Mouse (Mus musculus): ENCODE measurements at regions not wholly inside any gene's neighbourhood (a gene's known extent, or its start where the extent isn't known, plus 50 kb on each side); places are given as distances from the start of the nearest gene placed in this dataset.
A peak's percentile ranks its signal among the peaks of the same experiment; 100 is the strongest.
"Not testable (repeated sequence)": the region's sequence is repeated elsewhere in the genome, so short reads cannot be mapped to it uniquely, and the experiment has no call there.

DNA sequence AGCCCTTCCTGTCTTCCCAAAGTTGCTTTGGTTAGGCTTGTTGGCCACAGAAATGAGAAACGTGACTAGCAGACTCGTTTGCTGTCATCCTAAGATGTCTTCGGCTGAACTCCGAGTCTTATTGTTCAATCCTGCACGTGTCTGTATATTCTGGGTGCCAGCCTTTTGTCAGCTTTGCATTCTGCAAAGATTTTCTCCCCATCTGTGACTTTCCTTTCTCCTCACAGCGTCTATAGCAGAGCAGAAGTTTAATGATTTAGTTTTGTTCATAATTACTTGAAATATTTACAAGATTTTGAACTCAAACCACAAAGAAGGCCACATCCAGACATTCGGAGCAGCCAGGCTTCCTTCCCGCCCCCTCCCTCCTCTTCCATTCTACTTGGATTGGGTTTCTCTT, 152.5 kb downstream of the Kif26a start:
- DNase-seq (ENCODE audit: low spot score in 2 of 2) = no peak

GRCm38 (mm10) chr12:112299089-112299488, 153.1 kb downstream of the Kif26a start:
- no peak for DNase-seq (ENCODE audit: low spot score in 2 of 2)

GRCm38 (mm10) chr12:112299603-112300002, 153.6 kb downstream of the Kif26a start:
- no peak for DNase-seq (ENCODE audit: low spot score in 2 of 2)

DNA sequence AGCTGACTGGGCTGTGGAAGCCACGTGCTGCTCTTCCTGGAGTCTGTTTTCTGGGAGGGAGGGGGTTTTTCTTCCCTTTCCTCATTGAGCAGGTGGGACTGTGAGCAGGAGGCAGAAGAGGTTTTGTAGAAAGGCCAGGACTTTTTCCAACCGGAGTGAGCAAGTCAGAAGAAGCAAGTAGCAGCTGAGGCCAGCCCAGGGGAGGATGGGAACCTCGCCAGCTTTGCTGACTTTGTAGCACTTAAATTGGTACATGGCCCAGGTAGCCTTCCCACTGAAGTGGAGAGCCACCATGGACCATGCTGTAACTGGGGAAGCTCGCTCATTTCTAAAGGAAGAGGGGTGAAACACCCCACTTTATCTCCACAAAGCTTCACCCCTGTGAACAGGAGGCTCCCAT, 154.1 kb downstream of the Kif26a start:
- no peak for DNase-seq (ENCODE audit: low spot score in 2 of 2)

DNA sequence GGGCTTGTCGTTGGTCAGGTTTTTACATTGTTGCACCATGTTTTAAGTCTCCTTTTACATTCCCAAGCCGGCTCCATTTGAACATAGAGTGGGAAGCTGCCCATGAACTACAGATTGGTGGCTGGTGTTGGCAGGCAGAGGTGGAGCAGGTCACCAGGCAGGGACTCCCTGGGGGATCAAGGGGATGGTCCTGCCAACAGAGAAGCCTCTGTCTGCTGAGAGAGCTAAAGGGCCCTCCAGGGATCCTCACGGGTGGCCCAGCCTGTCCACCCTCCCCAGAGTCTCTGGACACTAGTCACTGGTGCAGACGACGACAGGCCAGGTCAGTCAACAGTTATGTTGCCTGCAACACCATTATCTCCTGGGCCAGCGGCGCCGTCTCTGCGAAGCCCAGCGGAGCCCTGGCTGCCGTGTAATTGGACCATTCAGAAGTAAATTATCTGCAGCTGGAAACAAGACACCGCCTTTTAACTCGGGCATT, 155.4 kb downstream of the Kif26a start:
- DNase-seq (ENCODE audit: low spot score in 2 of 2) = no peak

GRCm38 (mm10) chr12:112301929-112302328, 155.9 kb downstream of the Kif26a start:
- no peak for DNase-seq (ENCODE audit: low spot score in 2 of 2)

DNA sequence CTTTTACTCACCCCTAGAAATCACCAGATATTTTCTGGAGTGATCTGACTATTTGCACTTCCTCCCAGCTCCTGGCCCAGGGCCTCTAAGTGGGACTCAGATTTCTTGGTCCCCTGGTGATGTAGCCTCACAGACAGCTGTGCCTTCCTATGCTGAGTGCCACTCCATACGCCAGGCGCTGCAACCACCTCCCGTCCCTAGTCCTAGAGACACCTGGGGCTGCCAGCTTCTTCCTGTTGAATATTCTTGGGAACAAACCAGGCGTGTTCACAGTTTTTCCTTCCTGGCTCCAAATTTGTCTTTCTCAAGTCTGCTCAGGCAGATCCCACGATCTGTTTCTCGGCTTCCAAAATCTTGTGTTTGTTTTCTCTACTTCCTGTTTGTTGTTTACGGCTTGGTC, 160.2 kb downstream of the Kif26a start:
- peak; percentile 16 to 30 for DNase-seq (ENCODE audit: low spot score in 2 of 2)

GRCm38 (mm10) chr12:112308016-112308415, 162.0 kb downstream of the Kif26a start:
- DNase-seq (ENCODE audit: low spot score in 2 of 2) = no peak

GRCm38 (mm10) chr12:112309096-112309495, 163.1 kb downstream of the Kif26a start:
- DNase-seq (ENCODE audit: low spot score in 2 of 2) = not testable (repeated sequence)

- no peak for DNase-seq (ENCODE audit: low spot score in 2 of 2)
These were observed 163.8 kb downstream of the Kif26a start for GRCm38 (mm10) chr12:112309781-112310180.

DNA sequence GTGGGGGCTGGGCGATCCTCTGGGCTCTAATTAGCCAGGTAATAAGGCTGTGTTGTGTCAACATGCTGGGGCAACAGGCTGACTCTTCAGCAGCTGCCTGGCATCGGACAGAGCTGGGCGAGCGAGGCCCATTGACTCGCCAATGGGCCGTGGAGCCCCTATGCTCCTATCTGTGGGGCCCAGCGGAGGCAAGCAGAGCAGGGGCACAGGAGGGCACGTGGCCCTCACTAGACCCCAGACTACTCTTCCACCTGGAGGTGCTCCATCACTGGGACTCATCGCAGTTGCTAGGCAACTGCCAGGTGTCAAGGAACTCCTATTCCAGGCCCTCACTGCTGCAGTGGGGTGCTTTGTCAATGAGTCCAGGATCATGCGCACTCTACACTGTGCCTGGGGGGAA, 164.7 kb downstream of the Kif26a start:
- DNase-seq (ENCODE audit: low spot score in 2 of 2) = no peak

GRCm38 (mm10) chr12:112314781-112315180, 168.8 kb downstream of the Kif26a start:
- DNase-seq (ENCODE audit: low spot score in 2 of 2) = no peak

DNA sequence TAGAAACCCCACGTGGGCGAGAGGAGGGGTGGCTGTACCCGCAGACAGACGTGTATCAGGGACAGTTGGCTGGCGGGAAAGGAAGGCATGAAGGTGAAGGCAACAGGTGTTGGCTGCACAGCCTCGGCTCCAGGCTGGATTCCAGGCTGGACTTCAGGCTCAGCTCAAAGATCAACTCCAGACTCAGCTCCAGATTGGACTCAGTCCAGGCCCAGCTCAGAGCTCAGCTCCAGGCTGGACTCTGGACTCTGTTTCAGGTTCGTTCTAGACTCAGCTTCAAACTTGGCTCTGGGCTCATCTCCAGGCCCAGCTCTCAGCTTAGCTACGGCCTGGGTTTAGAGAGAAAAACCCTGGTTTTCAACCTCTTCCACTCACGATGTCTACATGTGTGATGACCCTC, 171.2 kb downstream of the Kif26a start:
- DNase-seq (ENCODE audit: low spot score in 2 of 2) = no peak

DNA sequence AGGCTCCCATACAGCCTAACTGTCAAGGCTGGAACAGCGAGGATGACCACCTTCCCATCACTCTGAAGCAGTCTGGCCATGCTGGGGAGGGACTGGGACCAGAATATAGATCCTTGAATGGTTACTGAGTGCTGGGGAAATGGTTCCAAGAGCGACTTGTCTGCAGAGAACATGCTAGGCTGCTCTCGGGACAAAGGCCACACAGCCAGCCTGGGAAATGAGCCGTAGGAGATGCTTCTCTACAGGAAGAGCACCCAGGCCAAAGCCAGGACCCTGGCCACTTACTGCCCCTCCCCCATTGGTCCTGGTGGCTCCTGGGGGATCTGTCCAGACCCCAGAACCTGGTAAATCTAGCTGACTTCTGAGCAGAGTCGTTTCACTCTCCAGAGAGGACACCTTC, 170.8 kb upstream of the A530016L24Rik start:
- DNase-seq (ENCODE audit: low spot score in 2 of 2) = no peak

DNA sequence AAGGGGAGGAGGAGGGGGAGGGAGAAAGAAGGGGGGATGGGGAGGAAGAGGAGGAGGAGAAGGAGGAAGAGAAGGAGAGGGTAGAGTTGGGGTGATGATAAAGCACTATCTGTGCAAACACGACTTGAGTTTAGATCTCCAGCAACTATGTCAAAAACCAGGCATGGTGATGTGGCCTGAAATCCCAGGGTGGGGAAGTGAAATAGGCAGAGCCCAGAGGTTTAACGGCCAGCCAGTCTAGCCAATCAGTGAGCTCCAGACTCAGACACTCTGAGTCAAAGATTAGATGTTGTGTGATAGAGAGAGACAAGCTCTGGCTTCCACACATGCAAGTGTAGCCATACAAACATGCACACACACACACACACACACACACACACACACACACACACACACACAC, 167.1 kb upstream of the A530016L24Rik start:
- no peak for DNase-seq (ENCODE audit: low spot score in 2 of 2)

- no peak for DNase-seq (ENCODE audit: low spot score in 2 of 2)
These were observed 161.8 kb upstream of the A530016L24Rik start for GRCm38 (mm10) chr12:112327411-112327810.

DNA sequence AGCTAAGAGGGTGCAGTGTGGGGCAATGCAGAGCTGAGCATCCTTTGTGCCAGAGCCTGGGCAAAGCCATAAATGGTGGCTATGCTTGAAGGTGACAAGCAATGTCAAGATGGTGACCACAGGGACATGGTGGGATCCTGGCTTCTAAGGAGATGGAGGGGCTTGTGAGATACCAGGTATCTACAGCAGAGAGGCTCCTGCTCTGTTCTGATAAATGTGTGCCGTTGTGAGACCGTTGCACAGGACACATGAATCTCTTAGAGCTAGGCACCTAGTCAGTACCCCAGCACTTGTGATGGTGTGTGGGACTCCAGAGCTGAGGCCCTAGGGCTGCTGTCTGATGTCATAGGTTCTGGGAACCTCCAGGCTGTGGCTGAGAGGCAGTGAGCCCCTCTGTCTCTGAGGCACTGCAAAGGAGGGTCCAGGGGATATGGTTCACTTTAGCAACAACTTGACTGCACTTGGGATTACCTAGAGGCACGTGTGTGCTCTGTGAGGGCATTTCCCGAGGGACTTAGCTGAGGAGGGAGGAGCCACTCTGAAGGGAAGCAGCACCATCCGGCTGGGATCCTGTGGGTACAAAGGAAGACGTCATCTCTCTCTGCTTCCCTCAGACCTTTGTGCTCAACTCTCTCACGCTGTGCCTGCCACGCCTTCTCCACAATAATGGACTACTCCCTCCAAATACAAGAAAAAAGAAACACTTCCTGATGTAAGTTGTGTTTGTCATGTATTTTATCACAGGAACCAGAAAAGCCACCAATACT, 160.3 kb upstream of the A530016L24Rik start:
- no peak for DNase-seq (ENCODE audit: low spot score in 2 of 2)

DNA sequence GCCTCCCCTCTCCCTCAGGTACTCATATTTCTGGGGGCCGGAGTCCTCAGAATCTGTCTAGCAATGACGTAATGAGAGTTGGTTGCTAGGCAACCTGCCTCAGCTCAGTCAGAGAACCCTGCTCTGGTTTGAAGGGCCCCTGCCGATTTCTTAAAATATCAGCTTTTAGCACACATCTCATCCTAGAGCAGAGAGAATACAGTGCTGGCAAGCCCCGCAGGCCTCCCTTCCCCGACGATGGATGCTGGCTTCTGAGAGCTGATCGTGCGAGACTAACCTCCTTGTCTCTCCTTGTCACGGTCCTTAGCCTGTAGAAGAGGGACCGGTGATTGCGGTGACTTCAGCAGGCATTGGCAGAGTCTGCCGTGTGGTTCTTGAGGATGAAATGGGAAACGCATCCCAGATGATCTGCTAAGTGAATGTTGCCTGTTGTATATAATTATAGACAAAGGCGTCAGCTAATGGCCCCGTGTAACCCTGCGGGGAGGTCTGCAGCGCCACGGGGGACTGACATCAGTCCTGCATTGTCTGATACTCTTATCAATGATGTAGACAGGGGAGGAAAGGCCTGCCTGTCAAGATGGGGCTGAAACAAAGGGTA, 159.4 kb upstream of the A530016L24Rik start:
- peak; percentile 80 to 87 for DNase-seq (ENCODE audit: low spot score in 2 of 2)

DNA sequence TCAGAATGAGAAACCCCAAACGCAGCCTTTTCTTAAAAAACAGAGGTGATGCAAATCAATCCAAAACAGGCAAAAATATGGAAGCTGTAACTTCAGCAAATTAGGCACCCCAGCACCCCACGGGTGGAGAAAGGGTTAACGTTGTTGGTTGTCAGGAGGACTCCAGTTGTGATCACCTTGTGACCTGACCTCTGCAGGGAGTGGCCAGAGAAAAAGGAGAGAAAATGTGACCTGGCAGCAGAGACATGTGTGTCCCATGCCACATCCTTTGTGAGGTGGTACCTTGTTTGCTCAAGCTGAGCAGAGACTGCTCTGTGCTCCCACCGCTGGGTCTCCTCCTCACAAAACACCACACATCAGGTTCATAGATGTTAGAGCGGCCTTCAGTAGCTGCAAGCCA, 158.7 kb upstream of the A530016L24Rik start:
- no peak for DNase-seq (ENCODE audit: low spot score in 2 of 2)

DNA sequence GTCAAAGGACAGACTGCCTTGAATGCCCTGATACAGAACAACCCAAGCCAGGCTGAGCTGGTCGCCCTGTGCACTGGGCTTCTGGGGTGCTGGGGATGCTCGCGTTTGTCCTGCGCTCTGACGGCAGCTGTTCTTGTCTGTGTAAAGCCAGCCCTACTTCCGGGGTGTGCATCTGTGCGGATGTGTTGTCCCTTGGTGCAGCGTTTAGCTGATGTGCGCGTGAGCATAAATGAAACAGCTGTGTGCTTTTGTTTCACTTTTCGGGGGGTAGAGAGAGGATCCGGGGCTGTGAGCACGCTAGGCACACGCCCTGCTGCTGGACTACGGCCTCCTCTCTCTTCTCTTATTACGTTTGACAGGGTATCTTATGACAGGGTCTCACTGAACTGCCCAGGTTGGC, 158.2 kb upstream of the A530016L24Rik start:
- no peak for DNase-seq (ENCODE audit: low spot score in 2 of 2)

DNA sequence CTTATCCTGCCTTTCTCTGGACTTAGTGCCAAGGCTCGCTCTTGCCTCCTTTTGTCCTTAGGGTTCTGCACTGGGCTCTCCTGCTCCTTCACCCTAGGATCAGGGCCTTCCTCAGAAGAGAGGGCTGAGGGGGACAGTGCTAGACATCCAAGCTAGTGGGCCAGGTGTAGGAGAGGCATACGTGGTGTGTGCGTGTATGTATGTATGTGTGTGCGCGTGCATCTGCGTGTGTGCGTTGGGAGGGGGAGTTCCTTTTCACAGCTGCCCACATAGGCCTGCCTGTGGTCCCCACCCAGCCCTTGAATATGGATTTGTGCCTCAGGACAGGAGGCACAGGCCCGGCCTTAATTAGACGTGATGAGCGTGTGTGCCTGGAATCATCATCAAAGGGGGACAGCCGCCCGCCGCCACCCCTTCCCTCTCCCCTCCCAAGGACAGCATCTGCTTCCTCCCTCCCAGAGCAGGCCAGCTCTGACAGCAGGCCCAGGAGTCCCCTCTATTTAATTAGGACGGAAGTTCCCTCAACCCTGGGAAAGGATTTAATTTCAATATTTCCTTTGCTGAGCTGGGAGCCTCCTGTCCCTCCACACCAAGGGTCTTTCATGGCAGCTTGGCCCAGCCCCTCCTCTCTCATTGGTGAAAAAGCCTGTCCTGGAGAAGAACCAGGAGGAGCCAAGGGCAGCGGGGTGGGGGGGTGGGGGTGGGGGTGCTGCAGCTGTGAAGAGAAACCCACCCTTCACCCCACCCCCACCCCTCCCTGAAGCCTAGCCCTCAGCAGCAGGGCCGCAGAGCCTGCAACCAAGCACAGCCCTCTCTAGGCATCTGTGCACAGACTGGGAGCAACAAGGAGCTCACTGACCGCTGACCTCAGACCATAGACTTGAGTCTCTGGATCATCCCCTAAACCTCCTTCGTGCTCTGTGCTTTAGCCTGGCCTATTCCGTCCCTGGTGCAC, 155.8 kb upstream of the A530016L24Rik start:
- DNase-seq (ENCODE audit: low spot score in 2 of 2) = no peak

Measured in frontal cortex, postnatal 36 days (tissue).